Mouse (Mus musculus) limb, embryonic 11.5 days (tissue): ENCODE measurements at regions not wholly inside any gene's neighbourhood (a gene's known extent, or its start where the extent isn't known, plus 50 kb on each side); places are given as distances from the start of the nearest gene placed in this dataset.

Experiments used
- ATAC-seq: fragments of 200-750 bp; cut with Nextera tagmentation; 2 replicates; pipeline ENCODE4 v1.8.0; 2017; ENCODE audit warnings: low read depth; ENCODE audit not compliant: insufficient number of reproducible peaks, low FRiP score, low TSS enrichment
- DNase-seq: peaks from one replicate; pipeline ENCODE4 v3.0.0-alpha.2; 2015; ENCODE audit warnings: low spot score
- H3K27ac ChIP-seq: fragments of 300-500 bp; sonication (generic); replicated peaks from 2 replicates; pipeline ENCODE4 v1.5.1; 2014; ENCODE audit warnings: low read depth, mild to moderate bottlenecking, low read length
- H3K27me3 ChIP-seq: fragments of 300-500 bp; sonication (generic); 2 replicates; pipeline ENCODE4 v1.6.1; 2014; ENCODE audit warnings: mild to moderate bottlenecking, low read length, mixed read lengths; ENCODE audit not compliant: control insufficient read depth, insufficient read depth
- H3K36me3 ChIP-seq: fragments of 300-500 bp; sonication (generic); 2 replicates; pipeline ENCODE4 v1.6.1; 2014; ENCODE audit warnings: mild to moderate bottlenecking, low read length, moderate library complexity, mixed read lengths; ENCODE audit not compliant: control insufficient read depth, insufficient read depth
- H3K4me1 ChIP-seq: fragments of 300-500 bp; sonication (generic); 2 replicates; pipeline ENCODE4 v1.6.1; 2014; ENCODE audit warnings: low read length, mixed read lengths; ENCODE audit not compliant: control insufficient read depth, insufficient read depth
- H3K4me2 ChIP-seq: fragments of 300-500 bp; sonication (generic); 2 replicates; pipeline ENCODE4 v1.6.1; 2014; ENCODE audit warnings: low read depth, mild to moderate bottlenecking, moderate library complexity; ENCODE audit not compliant: severe bottlenecking
- H3K4me3 ChIP-seq: fragments of 300-500 bp; sonication (generic); 2 replicates; pipeline ENCODE4 v1.5.1; 2014; ENCODE audit warnings: low read depth, low read length
- H3K9ac ChIP-seq: fragments of 300-500 bp; sonication (generic); 2 replicates; pipeline ENCODE4 v1.6.1; 2014; ENCODE audit warnings: mild to moderate bottlenecking, low read length
- H3K9me3 ChIP-seq: fragments of 300-500 bp; sonication (generic); 2 replicates; pipeline ENCODE4 v1.6.1; 2016; ENCODE audit warnings: low read length; ENCODE audit not compliant: control insufficient read depth
- WGBS: fragments of 180-500 bp; shearing (Covaris S2); extraction: QIAGEN DNeasy Blood & Tissue Kit; methylation state at CpG from one replicate; pipeline ENCODE4 v1.1.7; 2014; 5-methylcytosine and 5-hydroxymethylcytosine counted together

GRCm38 (mm10) chr10:37357304-37358060, 218.8 kb upstream of the Marcks start:
- Histone ChIP-seq H3K9ac (no peak overlapping the region), H3K36me3 (no peaks in the 10 kb centered on the region), H3K4me2 (no peak overlapping the region), H3K9me3 (no peaks in the 10 kb centered on the region), H3K4me3 (no peak overlapping the region), H3K27ac (no peak overlapping the region), H3K27me3 (no peaks in the 10 kb centered on the region), H3K4me1 (0 out of 2 replicates have a peak, but pooled peaks cover 4% of the 10 kb centered on the region)
- DNase-seq (peak; percentile 20), ATAC-seq (no peak)
- 81% methylated on average over 6 of the region's 6 CpGs for WGBS

- ATAC-seq (no peak), DNase-seq (no peak)
- H3K4me2 ChIP-seq = no peak overlapping the region
- no peak overlapping the region for H3K9ac ChIP-seq
- no peaks in the 10 kb centered on the region for H3K27me3 ChIP-seq
- no peaks in the 10 kb centered on the region for H3K36me3 ChIP-seq
- WGBS = 80% methylated on average over 1 of the region's 1 CpGs
- H3K27ac ChIP-seq = no peak overlapping the region
- no peaks in the 10 kb centered on the region for H3K9me3 ChIP-seq
- no peak overlapping the region for H3K4me3 ChIP-seq
- no peaks in the 10 kb centered on the region for H3K4me1 ChIP-seq
Measured at GRCm38 (mm10) chr10:37349261-37349660, 210.5 kb upstream of the Marcks start.

- H3K4me2 ChIP-seq = no peak overlapping the region
- no peak for ATAC-seq
- H3K4me3 ChIP-seq = no peak overlapping the region
- no peaks in the 10 kb centered on the region for H3K36me3 ChIP-seq
- H3K9me3 ChIP-seq = no peaks in the 10 kb centered on the region
- 67% methylated on average over 3 of the region's 3 CpGs for WGBS
- no peak overlapping the region for H3K9ac ChIP-seq
- no peaks in the 10 kb centered on the region for H3K27me3 ChIP-seq
- H3K27ac ChIP-seq = no peak overlapping the region
- H3K4me1 ChIP-seq = no peaks in the 10 kb centered on the region
- no peak for DNase-seq
Measured at GRCm38 (mm10) chr10:37348416-37348815, 209.7 kb upstream of the Marcks start.

- DNase-seq (no peak), ATAC-seq (no peak)
- no peaks in the 10 kb centered on the region for H3K4me1 ChIP-seq
- no peak overlapping the region for H3K9ac ChIP-seq
- no peaks in the 10 kb centered on the region for H3K36me3 ChIP-seq
- H3K27me3 ChIP-seq = no peaks in the 10 kb centered on the region
- WGBS = 90% methylated on average over 3 of the region's 3 CpGs
- H3K4me2 ChIP-seq = no peak overlapping the region
- no peaks in the 10 kb centered on the region for H3K9me3 ChIP-seq
- no peak overlapping the region for H3K4me3 ChIP-seq
- H3K27ac ChIP-seq = no peak overlapping the region
Measured at GRCm38 (mm10) chr10:37347661-37348060, 208.9 kb upstream of the Marcks start.

- DNase-seq = no peak
Measured at GRCm38 (mm10) chr10:37342675-37343074, 204.0 kb upstream of the Marcks start.

GRCm38 (mm10) chr10:37339658-37340057, 200.9 kb upstream of the Marcks start:
- Histone ChIP-seq H3K36me3 (no peaks in the 10 kb centered on the region), H3K4me1 (no peaks in the 10 kb centered on the region), H3K27ac (no peak overlapping the region), H3K4me3 (no peak overlapping the region), H3K27me3 (no peaks in the 10 kb centered on the region), H3K9me3 (no peaks in the 10 kb centered on the region), H3K4me2 (no peak overlapping the region), H3K9ac (no peak overlapping the region)
- WGBS = 85% methylated on average over 3 of the region's 3 CpGs
- no peak for DNase-seq
- no peak for ATAC-seq

More at GRCm38 (mm10) chr10:37342675-37343074, 204.0 kb upstream of the Marcks start:
- Histone ChIP-seq H3K9me3 (no peaks in the 10 kb centered on the region), H3K4me2 (no peak overlapping the region), H3K4me1 (no peaks in the 10 kb centered on the region), H3K4me3 (no peak overlapping the region), H3K27me3 (no peaks in the 10 kb centered on the region), H3K36me3 (no peaks in the 10 kb centered on the region), H3K9ac (no peak overlapping the region), H3K27ac (no peak overlapping the region)
- no peak for ATAC-seq

GRCm38 (mm10) chr10:37338073-37338912, 199.6 kb upstream of the Marcks start:
- Histone ChIP-seq H3K4me2 (no peak overlapping the region), H3K9me3 (no peaks in the 10 kb centered on the region), H3K27me3 (no peaks in the 10 kb centered on the region), H3K9ac (no peak overlapping the region), H3K4me3 (no peak overlapping the region), H3K27ac (no peak overlapping the region), H3K36me3 (no peaks in the 10 kb centered on the region), H3K4me1 (no peaks in the 10 kb centered on the region)
- ATAC-seq (no peak), DNase-seq (no peak)
- WGBS = 50% methylated on average over 4 of the region's 4 CpGs

GRCm38 (mm10) chr10:37337172-37337620, 198.5 kb upstream of the Marcks start:
- Histone ChIP-seq H3K27me3 (no peaks in the 10 kb centered on the region), H3K9ac (no peak overlapping the region), H3K9me3 (no peaks in the 10 kb centered on the region), H3K27ac (no peak overlapping the region), H3K4me3 (no peak overlapping the region), H3K4me2 (no peak overlapping the region), H3K36me3 (no peaks in the 10 kb centered on the region), H3K4me1 (no peaks in the 10 kb centered on the region)
- ATAC-seq (no peak), DNase-seq (peak; percentile 16)
- WGBS = 19% methylated on average over 3 of the region's 3 CpGs
